Mouse (Mus musculus) kidney, embryonic 16.5 days (tissue): ENCODE results near the gene Sh3pxd2b. TPM values are rescaled to one million over a fixed set of nuclear protein-coding genes. Genes with fewer than 3 reads are reported as not detected.

Experiments
- ATAC-seq: fragments of 200-750 bp; cut with Nextera tagmentation; 2 replicates; pipeline ENCODE4 v1.8.0; 2017; ENCODE audit warnings: moderate TSS enrichment; ENCODE audit not compliant: low FRiP score, low TSS enrichment
- H3K27ac ChIP-seq: fragments of 300-500 bp; sonication (generic); 2 replicates; pipeline ENCODE4 v1.5.1; 2014; ENCODE audit warnings: low read length
- H3K27me3 ChIP-seq: fragments of 300-500 bp; sonication (generic); 2 replicates; pipeline ENCODE4 v1.6.1; 2014; ENCODE audit warnings: low read length, control low read depth, mixed read lengths; ENCODE audit not compliant: insufficient read depth
- H3K36me3 ChIP-seq: fragments of 300-500 bp; sonication (generic); 2 replicates; pipeline ENCODE4 v1.6.1; 2014; ENCODE audit warnings: low read length, control low read depth, mixed read lengths; ENCODE audit not compliant: insufficient read depth
- H3K4me1 ChIP-seq: fragments of 300-500 bp; sonication (generic); 2 replicates; pipeline ENCODE4 v1.6.1; 2014; ENCODE audit warnings: low read length, control low read depth, mixed read lengths; ENCODE audit not compliant: insufficient read depth
- H3K4me2 ChIP-seq: fragments of 300-500 bp; sonication (generic); replicated peaks from 2 replicates; pipeline ENCODE4 v1.6.1; 2014; ENCODE audit warnings: low read depth, low read length
- H3K4me3 ChIP-seq: fragments of 300-500 bp; sonication (generic); 2 replicates; pipeline ENCODE4 v1.5.1; 2014; ENCODE audit warnings: mild to moderate bottlenecking, low read length
- H3K9ac ChIP-seq: fragments of 300-500 bp; sonication (generic); replicated peaks from 2 replicates; pipeline ENCODE4 v1.6.1; 2014; ENCODE audit warnings: low read length
- H3K9me3 ChIP-seq: fragments of 300-500 bp; sonication (generic); 2 replicates; pipeline ENCODE4 v1.6.1; 2016; ENCODE audit warnings: low read length, control low read depth
- WGBS: fragments of 180-500 bp; shearing (Covaris S2); extraction: QIAGEN DNeasy Blood & Tissue Kit; methylation state at CpG from one replicate; pipeline ENCODE4 v1.1.7; 2014; 5-methylcytosine and 5-hydroxymethylcytosine counted together
- polyA plus RNA-seq: library from polyadenylated mRNA; unstranded; fragments of >200 nt; fragmentation: Nextera tagmentation; extraction: Ambion mirVana; gene quantifications from 2 replicates; pipeline ENCODE4 v1.2.1, GENCODE M21; 2015

Sh3pxd2b gene
- polyA plus RNA-seq, 1 experiment from 2014 or later, result 17.7 TPM

- Histone ChIP-seq H3K4me3 (peak overlapping the region; percentile 95), H3K36me3 (no peaks in the 10 kb centered on the region), H3K4me2 (peak overlapping the region; percentile 98), H3K27ac (peak overlapping the region; percentile 98; the same call in 1 of the 2 replicates), H3K27me3 (no peaks in the 10 kb centered on the region), H3K9me3 (no peaks in the 10 kb centered on the region), H3K4me1 (peaks cover 9% of the 10 kb centered on the region), H3K9ac (peak overlapping the region; percentile 98)
- 3% methylated on average over 6 of the region's 6 CpGs for WGBS
- no peak for ATAC-seq
Observed at GRCm38 (mm10) chr11:32456356-32456755, 108.7 kb downstream of the Sh3pxd2b start.

- ATAC-seq, result no peak
- no peak overlapping the region for H3K27ac ChIP-seq
- no peak overlapping the region for H3K9ac ChIP-seq
- no peaks in the 10 kb centered on the region for H3K9me3 ChIP-seq
- H3K27me3 ChIP-seq, result no peaks in the 10 kb centered on the region
- 61% methylated on average over 2 of the region's 2 CpGs for WGBS
- no peaks in the 10 kb centered on the region for H3K36me3 ChIP-seq
- no peak overlapping the region for H3K4me3 ChIP-seq
- no peak overlapping the region for H3K4me2 ChIP-seq
- H3K4me1 ChIP-seq, result no peaks in the 10 kb centered on the region
Observed at GRCm38 (mm10) chr11:32464282-32464681, 116.7 kb downstream of the Sh3pxd2b start.

DNA sequence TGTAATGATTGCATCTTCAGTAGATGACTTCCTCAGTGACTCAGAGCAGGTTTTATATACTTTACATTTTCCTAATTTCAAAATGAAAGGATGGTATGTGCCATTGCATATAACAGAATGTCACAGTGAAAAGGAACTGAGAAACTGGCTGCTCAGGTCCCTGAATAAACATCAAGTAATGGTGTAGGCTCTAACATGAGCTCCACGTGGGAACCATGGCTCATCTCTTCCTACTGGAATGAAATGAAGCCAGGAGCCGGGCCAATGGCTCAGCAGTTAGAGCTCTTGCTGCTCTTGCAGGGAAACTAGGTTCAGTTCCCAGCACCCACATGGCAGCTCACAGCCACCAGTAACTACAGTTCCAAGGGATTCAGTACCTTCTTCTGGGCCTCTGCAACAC is 124.3 kb downstream of the Sh3pxd2b start:
- no peak for ATAC-seq
- Histone ChIP-seq H3K27ac (no peak overlapping the region), H3K9ac (no peak overlapping the region), H3K36me3 (no peaks in the 10 kb centered on the region), H3K4me2 (no peak overlapping the region), H3K9me3 (no peaks in the 10 kb centered on the region), H3K4me3 (no peak overlapping the region), H3K27me3 (no peaks in the 10 kb centered on the region), H3K4me1 (no peaks in the 10 kb centered on the region)
- 51% methylated on average over 2 of the region's 2 CpGs for WGBS

- no peaks in the 10 kb centered on the region for H3K27me3 ChIP-seq
- no peaks in the 10 kb centered on the region for H3K4me1 ChIP-seq
- WGBS, result 77% methylated on average over 3 of the region's 3 CpGs
- H3K9ac ChIP-seq, result no peak overlapping the region
- ATAC-seq, result no peak
- H3K9me3 ChIP-seq, result no peaks in the 10 kb centered on the region
- no peak overlapping the region for H3K27ac ChIP-seq
- H3K4me2 ChIP-seq, result no peak overlapping the region
- H3K4me3 ChIP-seq, result no peak overlapping the region
- no peaks in the 10 kb centered on the region for H3K36me3 ChIP-seq
Observed at GRCm38 (mm10) chr11:32474725-32475124, 127.1 kb downstream of the Sh3pxd2b start.

DNA sequence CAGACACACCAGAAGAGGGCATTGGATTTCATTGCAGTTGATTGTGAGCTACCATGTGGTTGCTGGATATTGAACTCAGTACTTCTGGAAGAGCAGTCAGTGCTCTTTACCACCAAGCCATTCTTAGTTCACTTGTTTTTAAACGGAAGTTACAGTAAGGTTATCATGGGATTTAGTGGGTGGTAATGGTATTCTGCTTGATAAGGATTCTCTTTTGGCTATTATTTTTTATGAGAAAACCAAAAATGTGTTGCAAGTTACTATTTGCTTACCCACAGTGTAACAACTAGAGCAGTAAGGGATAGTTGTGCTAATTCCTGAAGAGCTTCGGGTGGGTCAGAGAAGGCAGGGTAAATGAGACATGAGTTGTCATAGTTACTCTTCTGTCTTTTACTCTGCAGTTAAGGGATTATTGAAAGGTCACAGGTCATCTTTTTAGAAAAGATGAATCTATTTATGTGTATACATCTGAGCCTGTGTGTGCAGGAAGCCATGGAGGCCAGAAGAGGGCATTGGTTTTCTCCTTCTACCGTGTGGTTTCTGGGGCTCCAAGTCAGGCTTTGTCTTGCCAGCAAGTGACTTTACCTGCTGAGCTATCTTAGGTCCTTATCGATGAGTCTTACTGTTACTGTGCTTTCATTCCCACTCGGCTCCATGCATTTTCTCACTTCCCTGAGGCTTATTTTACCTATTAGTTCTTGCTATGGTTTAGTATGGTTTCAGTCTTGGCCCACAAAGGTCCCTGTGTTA is 128.0 kb downstream of the Sh3pxd2b start:
- Histone ChIP-seq H3K9ac (no peak overlapping the region), H3K4me3 (no peak overlapping the region), H3K4me1 (no peaks in the 10 kb centered on the region), H3K4me2 (no peak overlapping the region), H3K9me3 (no peaks in the 10 kb centered on the region), H3K27ac (no peak overlapping the region), H3K36me3 (no peaks in the 10 kb centered on the region), H3K27me3 (no peaks in the 10 kb centered on the region)
- 86% methylated on average over 5 of the region's 5 CpGs for WGBS
- ATAC-seq, result no peak

Other genes starting within 250 kb of the Sh3pxd2b start
- 0.04 TPM in 1 of 2 replicates, not detected in the other for gene Il9r, start 147.5 kb upstream of the Sh3pxd2b start, polyA plus RNA-seq
- gene Snrnp25, start 142.4 kb upstream of the Sh3pxd2b start, polyA plus RNA-seq, result 56.6 and 61.1 TPM in 2 replicates
- 61.9 and 62.1 TPM in 2 replicates for gene Rhbdf1, start 125.5 kb upstream of the Sh3pxd2b start, polyA plus RNA-seq
- gene Mpg, start 121.3 kb upstream of the Sh3pxd2b start, polyA plus RNA-seq, result 38.3 and 42.4 TPM in 2 replicates
- gene Nprl3, start 80.1 kb upstream of the Sh3pxd2b start, polyA plus RNA-seq, result 50.2 and 50.8 TPM in 2 replicates
- gene Hba-x, start 71.4 kb upstream of the Sh3pxd2b start, polyA plus RNA-seq, result 20.0 and 23.7 TPM in 2 replicates
- 4,198 and 4,493 TPM in 2 replicates for gene Hba-a1, start 64.3 kb upstream of the Sh3pxd2b start, polyA plus RNA-seq
- gene Hbq1b, start 60.9 kb upstream of the Sh3pxd2b start, polyA plus RNA-seq, result 1.1 and 1.5 TPM in 2 replicates
- 10,418 and 11,416 TPM in 2 replicates for gene Hba-a2, start 51.3 kb upstream of the Sh3pxd2b start, polyA plus RNA-seq
- gene Hbq1a, start 47.8 kb upstream of the Sh3pxd2b start, polyA plus RNA-seq, result 0.37 and 0.78 TPM in 2 replicates
- gene Ubtd2, start 107.5 kb downstream of the Sh3pxd2b start, polyA plus RNA-seq, result 45.1 and 45.6 TPM in 2 replicates
- 0.47 and 0.68 TPM in 2 replicates for gene Efcab9, start 184.3 kb downstream of the Sh3pxd2b start, polyA plus RNA-seq
- gene Stk10, start 185.5 kb downstream of the Sh3pxd2b start, polyA plus RNA-seq, result 5.6 and 6.5 TPM in 2 replicates